Mouse (Mus musculus) gastrocnemius, postnatal 25 days (tissue): ENCODE results near the gene Etnk1. TPM values are rescaled to one million over a fixed set of nuclear protein-coding genes. Genes with fewer than 3 reads are reported as not detected.

Experiments used
- total RNA-seq, 2 experiments: library from RNA; stranded (reverse); gene quantifications; 1 replicate in 1 of 2; 2 replicates in 1 of 2; pipeline ENCODE4 v1.2.3; 2021

Gene Etnk1
- total RNA-seq, 2 experiments from 2014 or later = 15.6 to 16.5 TPM

Other genes starting within 250 kb of the Etnk1 start
- under 1 TPM; 0.05 to 0.19 TPM for gene St8sia1, start 202.8 kb upstream of the Etnk1 start, total RNA-seq
- gene C2cd5, start 67.1 kb upstream of the Etnk1 start, total RNA-seq = 10 to 100 TPM in 1 of 2 experiments, 1 to 10 TPM in 1; 8.2 to 10.9 TPM